Mouse (Mus musculus) megakaryocyte, embryonic 14.5 days (primary cell): ENCODE results near the gene Cpt1a.

ENCODE experiments used
- FLI1 ChIP-seq: IDR thresholded peaks from 2 replicates; pipeline ENCODE4 v1.6.1; 2012; ENCODE audit warnings: low read length, inconsistent platforms, mixed read lengths
- GATA1 ChIP-seq: IDR thresholded peaks from 3 replicates; pipeline ENCODE4 v1.6.1; 2012; ENCODE audit warnings: mixed read lengths, low read length, inconsistent platforms, borderline replicate concordance

- TF ChIP-seq GATA1 (no peak), FLI1 (no peak)
Observed at GRCm38 (mm10) chr19:3343929-3344328, 21.8 kb downstream of the Cpt1a start.
